Mouse (Mus musculus) neutrophil, adult 59 days (primary cell): ENCODE results near the gene Itga10. TPM values are rescaled to one million over a fixed set of nuclear protein-coding genes. Genes with fewer than 3 reads are reported as not detected.

Experiments used
- total RNA-seq, 2 experiments: library from RNA; stranded (reverse); gene quantifications; 1 replicate in 1 of 2; 2 replicates in 1 of 2; pipeline ENCODE4 v1.2.4; 2023

Gene Itga10
- total RNA-seq: under 1 TPM; 0.31 to 0.37 TPM

GRCm38 (mm10) chr3:96645018-96645649 lies at the start of gene Itga10:
TSS of gene Itga10 (plus strand) at chr3:96645584.

GRCm38 (mm10) chr3:96596228-96596707 lies 49.1 kb upstream of the Itga10 start, which contains the start of gene Ankrd34a:
TSS of gene Ankrd34a (plus strand) at chr3:96596636.

DNA sequence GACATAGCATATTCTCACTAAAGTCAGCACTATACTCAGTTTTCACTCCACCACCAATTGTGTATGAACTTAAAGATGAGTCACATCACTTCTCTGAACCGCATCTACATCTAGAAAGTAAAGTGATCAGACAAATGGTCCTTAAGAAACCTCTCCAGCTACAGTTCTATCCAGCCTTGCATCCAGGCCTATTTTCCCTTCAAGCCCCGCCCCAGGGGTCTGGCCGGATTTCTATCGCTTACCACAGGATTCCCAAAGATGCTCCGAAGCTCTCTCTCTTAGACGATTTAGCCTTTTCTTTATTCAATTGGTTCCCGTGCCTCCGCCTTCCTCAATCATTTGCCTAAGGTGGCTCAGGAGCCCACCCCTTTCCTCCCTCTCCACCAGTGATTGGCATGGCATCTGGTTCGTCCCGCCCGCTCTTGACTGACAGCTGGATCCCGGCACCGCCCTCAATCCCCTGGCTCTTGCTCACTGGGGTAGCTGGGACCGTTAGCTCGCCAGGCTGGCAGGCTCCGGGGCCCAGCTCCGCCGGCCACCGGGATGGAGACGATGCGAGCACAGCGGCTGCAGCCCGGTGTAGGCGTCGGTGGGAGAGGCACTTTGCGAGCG lies 44.6 kb upstream of the Itga10 start, which contains the start of gene Lix1l:
TSS of gene Lix1l (plus strand) at position 511 of the 612 bp plus-strand sequence.

DNA sequence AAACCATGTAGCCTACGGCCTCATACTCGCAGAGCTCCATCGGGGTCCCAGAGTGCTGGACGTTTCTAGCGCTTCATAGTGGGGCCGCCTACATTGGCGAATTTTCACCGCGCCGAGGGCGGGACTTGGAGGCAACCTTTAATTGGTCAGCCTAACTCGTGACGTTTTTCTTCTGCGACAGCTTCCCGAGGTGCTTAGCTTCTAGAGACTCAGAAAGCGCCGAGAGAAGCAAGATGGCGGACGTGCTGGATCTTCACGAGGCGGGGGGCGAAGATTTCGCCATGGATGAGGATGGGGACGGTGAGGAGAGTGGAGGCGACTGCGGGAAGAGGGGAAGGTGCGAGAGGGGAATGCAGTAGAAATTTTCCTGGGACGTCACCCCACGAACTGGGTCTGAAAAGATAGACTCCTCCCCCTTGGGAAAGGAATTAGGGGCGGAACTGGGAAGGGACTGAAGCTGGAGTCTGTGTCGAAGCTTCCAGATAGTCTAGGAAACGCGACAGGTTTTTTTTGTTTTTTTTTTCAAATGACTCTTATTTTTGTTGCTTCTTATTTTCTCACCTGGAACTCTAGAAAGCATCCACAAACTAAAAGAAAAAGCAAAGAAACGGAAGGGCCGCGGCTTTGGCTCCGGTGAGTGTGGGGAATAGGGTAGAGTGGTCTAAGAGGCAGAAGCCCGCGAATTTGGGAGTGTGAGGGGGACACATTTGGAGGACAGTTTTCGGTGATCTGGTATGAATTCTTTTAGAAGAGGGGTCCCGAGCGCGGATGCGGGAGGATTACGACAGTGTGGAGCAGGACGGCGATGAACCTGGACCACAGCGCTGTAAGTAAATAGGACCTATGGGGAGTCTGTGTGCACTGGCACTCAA lies 15.4 kb upstream of the Itga10 start, which contains the start of gene Rbm8a:
TSS of gene Rbm8a (plus strand) at position 205 of the 872 bp plus-strand sequence.

DNA sequence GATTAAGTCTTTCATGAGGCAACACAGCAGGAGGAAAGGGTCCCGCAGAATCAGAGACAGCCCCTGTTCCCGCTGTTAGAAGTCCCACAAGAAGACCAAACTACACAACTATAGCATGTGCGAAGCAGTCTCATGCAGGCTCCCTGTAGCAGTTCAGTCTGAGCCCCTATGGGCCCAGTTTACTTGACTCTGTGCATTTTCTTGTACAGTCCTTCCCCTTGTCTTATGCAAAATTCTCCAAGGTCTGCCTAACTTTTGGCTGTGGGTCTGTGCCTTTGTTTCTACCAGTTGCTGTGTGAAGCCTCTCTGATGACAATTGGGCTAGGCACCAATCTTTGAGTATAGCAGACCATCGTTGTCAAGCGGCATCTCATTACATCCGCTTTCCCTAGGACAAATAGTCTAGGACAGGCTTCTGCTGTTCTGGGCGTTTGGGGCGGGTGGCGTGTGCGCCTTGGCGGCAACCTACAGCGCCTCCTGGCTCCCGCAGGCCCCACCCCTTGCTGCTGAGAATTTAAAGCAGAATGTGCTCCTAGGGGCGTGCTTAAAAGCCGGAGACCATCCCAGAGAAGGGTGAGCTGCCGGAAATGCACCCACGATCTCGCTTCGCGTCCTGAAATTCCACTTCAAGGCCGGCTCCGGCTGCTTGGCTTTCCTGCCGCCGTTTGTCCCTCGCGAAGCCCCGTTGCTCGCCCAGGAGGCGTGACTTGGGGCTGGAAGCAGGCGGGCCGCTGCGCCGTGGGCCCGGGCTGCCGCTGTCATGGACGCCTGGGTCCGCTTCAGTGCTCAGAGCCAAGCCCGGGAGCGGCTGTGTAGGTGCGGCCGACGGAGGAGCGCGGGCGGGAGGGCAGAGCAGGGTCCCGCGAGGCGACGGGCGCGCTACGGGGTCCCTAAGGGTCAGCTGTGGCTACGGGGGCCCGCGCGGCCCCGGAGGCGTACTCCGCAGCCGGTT lies 10.2 kb upstream of the Itga10 start, which contains the start of the genes Pex11b and Gm42957:
TSS of gene Pex11b (plus strand) at position 449 of the 952 bp plus-strand sequence.
TSS of gene Gm42957 (plus strand) at position 547 of the 952 bp plus-strand sequence.

DNA sequence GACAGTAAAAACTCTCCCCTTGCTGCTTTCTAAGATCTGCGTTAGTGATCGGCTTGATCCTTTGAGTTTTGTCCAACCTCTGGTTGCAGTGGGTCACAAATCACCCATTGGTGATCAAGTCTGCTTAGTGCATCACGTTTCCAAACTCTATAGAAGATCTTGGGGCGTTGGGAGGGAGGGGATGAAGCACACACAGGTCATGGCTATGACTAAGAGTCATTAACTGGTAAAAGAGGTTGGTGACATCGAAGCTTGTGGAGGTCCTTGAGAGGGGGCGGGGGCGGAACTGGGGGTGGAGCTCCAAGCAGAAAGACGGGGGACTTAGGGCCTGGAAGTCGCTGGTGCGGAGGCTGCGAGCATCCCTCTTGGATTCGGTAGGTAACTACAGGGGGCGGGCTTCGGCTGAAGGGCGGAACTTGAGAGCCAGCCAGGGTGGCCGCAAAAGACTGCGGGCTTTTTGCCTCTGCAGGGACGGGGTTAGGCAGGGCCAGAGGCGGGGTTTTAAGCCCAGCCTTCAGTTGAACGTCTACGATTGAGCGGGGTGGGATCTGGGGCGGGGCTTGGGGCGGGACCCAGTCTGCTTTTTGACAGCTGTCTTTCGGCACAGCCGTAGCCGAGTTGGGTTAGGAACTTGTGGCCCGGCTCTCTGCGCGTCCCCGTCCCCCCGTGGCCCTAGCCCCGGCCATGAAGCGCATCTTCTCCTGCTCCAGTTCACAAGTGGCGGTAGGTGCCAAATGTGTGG lies 24.5 kb downstream of the Itga10 start, which contains the start of gene Ankrd35:
TSS of gene Ankrd35 (plus strand) at position 405 of the 742 bp plus-strand sequence.

DNA sequence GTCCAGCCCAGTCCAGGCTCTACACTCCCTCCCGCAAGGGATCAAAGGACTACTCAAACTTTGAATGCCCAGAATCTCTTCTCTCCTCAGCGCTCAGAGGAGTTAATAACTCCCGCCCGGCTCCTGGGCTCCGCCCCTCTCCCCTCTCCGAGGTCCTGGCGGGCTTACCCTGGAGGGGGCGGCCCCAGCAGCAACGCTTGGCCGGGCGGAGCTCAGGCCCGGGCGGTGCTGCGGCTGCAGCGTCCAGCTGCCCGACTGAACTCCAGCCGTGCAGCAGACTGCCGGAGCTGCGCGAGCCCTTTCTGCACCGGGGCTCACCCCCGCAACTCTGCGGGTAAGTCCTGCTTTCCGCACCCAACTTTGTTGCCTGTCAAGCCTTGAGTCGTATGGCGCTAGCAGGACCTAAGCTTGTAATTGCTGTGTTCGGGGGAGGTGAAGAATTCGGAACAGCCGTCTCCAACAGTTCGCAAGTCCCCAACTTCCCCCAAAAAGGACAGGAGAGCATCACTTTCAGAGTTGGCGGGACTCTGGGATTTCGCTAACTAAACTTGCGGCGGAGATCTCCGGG lies 50.9 kb downstream of the Itga10 start, which contains the start of gene Pias3:
TSS of gene Pias3 (plus strand) at position 187 of the 568 bp plus-strand sequence.

DNA sequence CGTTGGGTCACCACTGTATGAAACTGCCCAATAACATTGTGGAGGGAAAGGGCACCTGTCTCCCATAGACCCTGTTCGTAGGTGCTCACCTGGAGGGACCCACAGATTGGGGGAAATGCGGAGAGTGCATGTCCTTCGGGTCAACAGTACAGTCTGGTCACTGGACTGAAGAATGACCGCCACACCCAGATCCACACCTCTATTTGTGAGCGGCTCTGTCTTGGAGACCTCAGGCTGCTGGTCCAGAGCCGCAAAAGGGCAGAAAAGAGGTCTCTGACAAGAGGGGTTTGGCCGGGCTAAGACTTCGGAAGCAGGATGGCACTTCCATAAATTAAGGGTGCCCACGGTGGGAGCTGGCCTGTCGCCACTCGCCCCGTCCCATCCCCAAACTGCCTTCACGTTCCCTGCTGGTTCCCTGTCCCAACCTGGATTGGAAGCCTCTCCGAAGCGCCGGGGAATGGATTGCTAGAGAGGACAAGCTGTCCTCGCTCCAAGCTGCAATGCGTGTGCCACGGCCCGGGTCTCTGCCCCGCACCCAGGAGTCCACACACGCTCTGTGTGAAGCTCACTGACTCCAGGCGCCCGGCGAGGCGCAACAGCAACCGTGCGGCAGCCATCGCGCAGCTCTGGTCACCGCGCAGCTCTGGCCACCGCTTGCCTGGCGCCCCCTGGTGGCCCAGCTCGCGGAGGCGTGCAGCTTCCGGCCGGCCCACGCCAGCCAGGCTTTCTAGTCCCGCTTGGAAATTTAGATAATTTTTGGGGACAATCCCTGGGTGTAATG lies 62.7 kb downstream of the Itga10 start, which contains the start of gene Nudt17:
TSS of gene Nudt17 (minus strand) at position 660 of the 781 bp plus-strand sequence.

Other genes starting within 250 kb of the Itga10 start
- gene BC107364, start 193.3 kb upstream of the Itga10 start, total RNA-seq: not detected
- not detected for gene Hfe2, start 120.4 kb upstream of the Itga10 start, total RNA-seq
- gene Txnip, start 87.6 kb upstream of the Itga10 start, total RNA-seq: 100 to 1,000 TPM; 403 to 416 TPM
- gene Gm16253, start 68.6 kb upstream of the Itga10 start, total RNA-seq: not detected
- gene Polr3gl, start 51.4 kb upstream of the Itga10 start, total RNA-seq: 10 to 100 TPM; 15.6 to 17.0 TPM
- gene Ankrd34a, start 48.9 kb upstream of the Itga10 start, total RNA-seq: not detected
- under 1 TPM; 0.58 to 0.68 TPM for gene Lix1l, start 44.4 kb upstream of the Itga10 start, total RNA-seq
- 10 to 100 TPM; 51.6 to 56.6 TPM for gene Rbm8a, start 15.7 kb upstream of the Itga10 start, total RNA-seq
- 10 to 100 TPM; 11.0 to 12.7 TPM for gene Pex11b, start 10.2 kb upstream of the Itga10 start, total RNA-seq
- not detected for gene Gm42957, start 10.1 kb upstream of the Itga10 start, total RNA-seq
- gene Ankrd35, start 24.5 kb downstream of the Itga10 start, total RNA-seq: not detected
- gene Pias3, start 50.8 kb downstream of the Itga10 start, total RNA-seq: 10 to 100 TPM; 38.8 to 48.2 TPM
- gene Nudt17, start 63.0 kb downstream of the Itga10 start, total RNA-seq: 1 to 10 TPM; 1.8 to 2.1 TPM
- 10 to 100 TPM; 38.8 to 45.6 TPM for gene Polr3c, start 82.0 kb downstream of the Itga10 start, total RNA-seq
- gene Rnf115, start 82.1 kb downstream of the Itga10 start, total RNA-seq: 10 to 100 TPM; 68.9 to 71.1 TPM
- gene Pdzk1, start 183.7 kb downstream of the Itga10 start, total RNA-seq: not detected
- not detected for gene Cd160, start 183.8 kb downstream of the Itga10 start, total RNA-seq